Mouse (Mus musculus): ENCODE data around the gene Ctf1.
A peak's percentile ranks its signal among the peaks of the same experiment; 100 is the strongest.

The Ctf1 gene

DNA sequence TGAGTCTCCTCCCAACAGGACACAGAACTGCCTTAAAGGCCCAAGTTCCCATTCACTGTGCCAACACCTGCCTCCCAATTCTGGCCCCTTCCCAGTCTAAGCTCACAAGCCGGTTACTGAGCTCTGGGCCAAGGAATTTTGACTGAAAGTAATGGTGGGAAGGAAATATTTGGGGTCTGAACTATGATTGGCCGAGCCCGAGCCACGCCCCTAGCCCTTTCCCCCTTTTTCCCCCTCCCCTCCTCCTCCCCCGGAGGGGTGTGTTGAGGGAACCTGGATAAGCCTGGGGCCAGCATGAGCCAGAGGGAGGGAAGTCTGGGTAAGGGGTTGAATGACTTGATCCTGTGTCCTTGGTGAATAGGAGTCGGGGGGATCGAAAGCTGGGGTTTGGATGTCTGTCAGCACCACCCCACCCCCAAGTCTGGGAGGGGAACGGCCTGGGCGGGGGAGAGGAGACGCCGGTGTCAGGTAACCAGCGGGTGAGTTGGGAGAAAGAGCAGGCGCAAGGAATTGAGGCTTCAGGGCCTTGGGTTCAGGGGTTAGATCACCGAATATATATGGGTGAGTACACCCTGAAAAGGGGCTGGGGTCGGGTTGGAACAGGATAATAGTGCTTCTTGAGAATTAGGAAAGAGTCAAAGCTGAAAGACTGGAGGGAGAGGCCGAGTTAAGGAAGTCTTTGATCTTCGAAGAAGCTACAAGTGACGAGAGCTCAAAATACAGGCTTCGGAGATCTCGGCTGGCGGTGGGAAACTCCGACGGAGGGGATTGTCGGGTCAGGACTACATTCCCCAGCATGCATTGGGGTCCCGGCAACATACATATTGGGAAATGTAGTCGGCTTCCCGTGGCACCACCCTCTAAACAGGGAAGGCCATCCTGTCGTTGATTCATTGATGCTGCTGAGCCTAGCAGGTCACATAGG is at the start of gene Ctf1:
Gene Ctf1 (plus strand): TSS at position 276 of the 925 bp plus-strand sequence.
- DNase-seq, result peak; percentile 74 to 85

DNA sequence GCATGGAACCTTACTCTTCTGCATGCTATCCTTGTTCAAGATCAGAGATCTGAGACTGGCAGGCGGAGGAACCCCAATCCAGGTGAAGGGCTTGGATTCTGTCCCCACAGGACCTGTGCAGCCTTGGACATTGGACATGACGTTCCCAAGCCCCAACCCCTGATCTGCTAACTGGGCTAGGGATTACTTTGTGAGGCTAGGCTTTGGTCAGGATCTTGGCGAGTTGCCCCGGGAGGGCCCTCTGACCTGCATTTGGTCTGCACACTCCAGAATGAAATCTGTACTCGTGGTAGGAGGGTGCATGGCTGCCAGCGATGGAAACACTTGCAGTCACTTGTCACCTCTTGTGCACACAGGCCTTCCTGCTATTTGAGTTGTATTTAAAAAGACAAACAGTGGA is 49.6 kb upstream of the Ctf1 start:
- DNase-seq, result no peak

DNA sequence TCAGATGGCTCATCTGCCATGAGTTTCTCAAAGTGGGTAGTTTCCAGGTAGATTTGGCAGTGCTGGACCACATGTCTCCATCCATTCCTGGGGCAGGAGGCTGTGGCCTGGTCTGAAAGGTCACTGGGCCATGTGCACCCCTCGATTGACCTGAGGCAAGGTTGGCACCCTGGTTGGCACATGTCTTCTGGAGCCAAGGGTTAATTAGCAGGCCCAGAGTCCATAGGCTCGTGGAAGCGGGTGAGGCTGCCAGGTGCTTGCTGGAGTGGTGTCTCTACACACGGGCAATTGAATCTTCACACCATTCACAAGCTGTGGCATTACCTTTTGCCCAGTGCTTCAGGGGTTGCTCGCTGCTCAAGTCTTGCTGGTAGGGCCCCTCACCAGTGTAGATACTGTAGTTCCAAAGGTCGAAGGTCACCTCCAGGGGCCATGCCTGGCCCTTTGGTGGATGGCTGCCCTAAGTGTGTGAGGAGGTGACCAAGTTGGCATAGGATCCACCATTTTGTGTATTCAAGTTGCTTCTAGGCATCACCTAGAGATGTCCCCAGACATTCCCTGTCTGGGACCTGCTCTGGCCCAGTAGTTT is 46.4 kb upstream of the Ctf1 start:
- DNase-seq, result no peak

DNA sequence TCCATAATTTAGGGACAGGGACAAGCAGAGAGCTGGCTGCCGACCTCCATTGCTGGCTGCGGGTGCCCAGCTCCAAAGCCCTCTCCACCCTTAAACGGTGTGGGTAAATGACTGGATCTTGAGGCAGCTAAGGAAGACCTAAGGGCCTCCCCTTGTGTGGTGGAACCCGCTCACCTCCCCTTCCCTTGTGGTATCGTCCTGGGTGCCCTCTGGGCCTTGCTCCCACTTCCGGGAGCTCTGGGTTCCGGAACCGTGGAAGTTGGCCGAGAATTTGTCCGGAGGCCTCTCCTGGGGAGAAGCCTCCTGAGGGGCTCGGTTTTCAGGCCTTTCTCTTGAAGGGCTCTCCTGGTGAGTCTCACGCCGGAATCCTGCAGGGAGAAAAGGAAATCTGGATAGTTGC is 45.9 kb upstream of the Ctf1 start:
- no peak for DNase-seq

DNA sequence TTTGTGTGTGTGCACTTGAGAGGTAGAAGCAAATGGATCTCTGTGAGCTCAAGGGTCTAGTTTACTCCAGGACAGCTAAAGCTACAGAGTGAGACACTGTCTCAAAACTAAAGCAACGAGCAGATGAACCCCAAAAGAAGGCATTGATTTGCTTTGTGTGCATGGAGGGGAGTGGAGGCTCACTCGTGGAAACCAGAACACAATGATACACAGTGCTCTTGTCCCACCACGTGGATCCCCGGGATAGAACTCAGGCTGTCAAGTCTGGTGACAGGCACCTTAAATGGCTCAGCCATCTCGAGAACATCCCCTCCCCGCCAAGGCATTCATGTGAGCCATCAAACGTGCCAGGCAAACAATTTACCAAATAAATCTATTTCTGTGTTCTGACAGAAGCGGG is 45.4 kb upstream of the Ctf1 start:
- no peak for DNase-seq

DNA sequence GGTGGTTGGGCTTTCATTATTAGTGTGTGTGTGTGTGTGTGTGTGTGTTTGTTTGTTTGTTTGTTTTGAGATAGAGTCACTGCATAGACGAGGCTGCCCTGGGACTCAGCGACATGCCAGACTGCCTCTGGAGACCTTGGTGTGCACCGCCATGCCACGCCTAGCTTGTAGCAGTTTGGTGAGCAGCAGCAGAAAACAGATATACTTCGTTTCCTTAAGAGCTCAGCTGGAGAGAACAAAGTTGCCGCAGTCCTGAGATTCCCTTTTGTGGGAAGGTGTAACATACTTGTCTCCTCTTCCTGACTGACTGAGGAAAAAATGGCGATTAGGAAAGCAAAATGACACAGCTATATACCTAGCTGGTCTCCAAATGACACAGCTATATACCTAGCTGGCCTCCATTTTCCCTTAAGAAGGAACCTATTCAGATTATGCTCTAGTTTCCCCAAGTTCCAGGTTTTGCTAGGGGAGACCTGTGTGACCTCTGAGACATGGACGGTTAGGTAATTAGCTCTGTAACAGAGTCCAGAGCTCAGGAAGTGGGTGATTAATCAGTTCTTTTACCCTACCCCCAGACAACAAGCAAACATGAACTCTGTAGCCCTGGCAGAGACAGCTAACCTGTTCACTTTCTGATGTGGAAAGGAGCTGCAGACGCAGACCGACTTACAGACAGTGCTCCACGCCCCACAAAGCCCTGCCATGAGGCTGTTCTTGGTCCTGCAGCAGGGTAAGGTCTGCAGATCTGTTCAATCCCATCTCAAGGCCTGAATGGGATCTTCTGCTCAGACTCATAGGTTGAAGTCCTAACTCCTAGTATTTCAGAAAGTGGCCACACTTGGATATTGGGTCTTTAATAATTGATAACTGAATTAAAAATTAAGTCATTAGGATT is 40.4 kb upstream of the Ctf1 start:
- no peak for DNase-seq

DNA sequence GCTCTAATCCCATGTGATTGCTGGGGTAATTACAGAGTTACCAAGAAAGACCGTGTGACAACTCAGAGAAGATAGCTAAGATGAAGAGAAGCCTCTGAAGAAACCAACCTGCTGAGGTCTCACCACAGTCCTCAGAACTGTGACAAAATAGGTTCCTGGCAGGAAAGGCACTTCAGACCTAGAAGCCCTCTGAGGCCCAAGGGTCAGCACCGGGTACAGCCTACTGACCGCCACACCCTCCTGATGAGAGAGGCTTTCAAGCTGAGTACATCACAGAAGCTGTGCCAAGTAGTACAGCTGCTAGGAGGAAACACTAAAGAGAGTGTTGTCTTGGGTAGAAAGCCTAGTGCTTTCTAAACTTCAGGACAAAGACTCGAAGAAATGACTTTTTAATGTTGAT is 39.8 kb upstream of the Ctf1 start:
- DNase-seq, result no peak

DNA sequence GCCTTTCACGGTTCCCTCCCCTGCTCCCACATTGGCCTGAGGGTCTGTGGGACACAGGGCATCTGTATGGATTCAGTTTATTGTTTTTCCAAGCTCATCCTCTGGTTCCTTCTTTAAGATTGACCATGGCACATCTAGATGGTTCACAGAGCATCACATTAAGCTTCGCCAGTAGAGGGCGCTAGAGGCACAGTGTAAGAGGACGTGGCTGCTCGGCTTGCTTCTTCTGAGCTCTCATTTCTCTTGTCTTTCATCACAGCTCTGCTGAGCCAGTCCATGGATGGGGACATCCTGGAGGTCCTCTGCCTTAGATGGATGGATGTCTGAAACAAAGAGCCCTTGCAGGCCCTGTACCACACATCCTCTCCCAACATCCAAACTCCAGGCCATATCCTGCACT is 37.6 kb upstream of the Ctf1 start:
- peak; percentile 88 to 93 for DNase-seq

DNA sequence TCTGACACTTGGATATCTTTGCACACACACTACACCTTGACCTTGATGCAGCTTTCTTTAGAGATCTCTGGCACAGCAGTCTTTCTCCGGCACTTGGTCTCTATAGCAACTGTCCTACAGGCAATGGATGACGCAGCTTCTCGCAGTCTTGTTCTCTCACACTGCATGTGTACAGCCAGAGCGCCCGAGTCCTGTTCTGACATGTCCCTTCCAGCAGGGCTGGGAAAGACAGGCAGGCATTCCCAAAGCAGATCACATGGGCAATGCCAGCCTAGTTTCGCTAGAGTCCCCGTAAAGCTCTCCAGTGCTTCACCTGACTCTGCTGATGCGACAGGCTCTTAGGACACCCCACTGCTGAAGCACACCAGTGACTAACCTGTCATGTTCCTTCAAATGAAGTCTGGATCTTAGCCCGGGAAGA is 37.1 kb upstream of the Ctf1 start:
- DNase-seq, result peak in 1 of 2 experiments; percentile 39

DNA sequence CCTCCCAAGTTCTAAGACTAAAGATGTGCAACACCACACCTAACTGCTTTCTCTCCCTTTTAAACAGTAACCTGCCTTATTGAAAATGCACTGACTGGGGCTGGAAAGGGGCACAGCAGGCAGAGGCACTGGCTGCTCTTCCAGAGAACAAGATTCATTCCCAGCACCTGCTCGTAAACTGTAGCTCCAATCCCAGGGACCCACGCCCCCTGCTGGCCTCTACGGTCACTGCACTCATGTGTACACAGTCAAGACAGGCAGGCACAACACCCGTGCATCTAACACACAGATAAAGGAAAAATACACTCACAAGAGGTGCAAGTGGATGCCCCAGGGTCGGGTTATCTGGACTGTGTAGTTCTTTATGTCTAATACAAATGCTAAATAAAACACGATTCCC is 35.5 kb upstream of the Ctf1 start:
- peak; percentile 60 to 76 for DNase-seq

DNA sequence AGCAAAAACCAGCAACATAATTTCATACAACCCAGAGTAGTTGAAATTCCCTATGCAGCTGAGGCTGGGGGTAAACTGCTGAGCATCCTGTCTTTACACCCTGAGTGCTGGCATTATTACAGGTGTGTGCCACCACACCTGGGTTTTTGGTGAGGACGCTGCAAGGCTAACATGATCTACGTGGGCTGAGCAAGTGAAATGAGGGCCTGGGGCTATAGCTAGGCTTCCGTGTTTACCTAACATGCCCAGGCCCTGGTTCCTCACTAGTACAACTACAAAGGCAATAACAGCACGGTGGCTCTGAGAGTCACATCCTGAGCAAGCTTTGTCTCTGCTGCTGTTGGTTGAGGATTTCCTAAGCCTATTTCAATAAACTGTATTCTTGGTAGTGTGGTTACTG is 34.9 kb upstream of the Ctf1 start:
- no peak for DNase-seq

DNA sequence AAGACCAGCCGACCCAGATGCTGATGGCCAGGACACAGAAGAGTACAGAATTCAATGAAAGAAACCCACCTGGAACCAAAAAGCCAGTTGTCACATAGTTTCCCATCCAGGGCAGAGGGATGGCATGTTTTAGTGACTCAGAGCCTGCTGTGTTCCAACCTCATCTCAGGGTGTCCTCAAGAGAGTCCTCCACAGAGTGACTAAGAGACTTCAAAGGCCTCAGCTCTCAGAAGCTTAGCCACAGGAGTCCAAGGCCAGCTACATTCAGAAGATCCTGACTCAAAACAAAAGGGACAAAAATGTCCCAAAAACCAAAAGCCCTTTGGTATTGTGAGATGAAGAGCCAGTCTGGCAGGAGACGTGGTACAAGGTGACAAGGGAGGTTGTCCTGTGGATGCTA is 33.7 kb upstream of the Ctf1 start:
- no peak for DNase-seq

DNA sequence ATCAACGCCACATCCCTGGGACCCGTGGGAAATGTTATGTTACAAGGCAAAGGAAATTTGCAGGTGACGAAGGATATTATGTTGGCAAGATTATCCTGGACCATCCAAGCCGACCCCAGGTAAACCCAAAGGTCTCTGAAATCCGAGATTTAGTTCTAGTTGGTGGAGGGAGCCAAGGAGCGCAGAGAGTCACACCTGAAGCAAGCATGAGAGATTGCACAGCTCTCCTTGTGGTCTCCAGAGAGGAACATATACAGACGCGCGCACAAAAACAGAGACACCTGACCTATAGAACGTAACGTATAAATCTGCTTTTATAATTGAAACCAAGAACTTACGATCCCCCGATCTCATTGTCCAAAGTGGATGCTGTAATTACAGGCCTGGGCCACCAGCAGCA is 32.0 kb upstream of the Ctf1 start:
- DNase-seq, result no peak

DNA sequence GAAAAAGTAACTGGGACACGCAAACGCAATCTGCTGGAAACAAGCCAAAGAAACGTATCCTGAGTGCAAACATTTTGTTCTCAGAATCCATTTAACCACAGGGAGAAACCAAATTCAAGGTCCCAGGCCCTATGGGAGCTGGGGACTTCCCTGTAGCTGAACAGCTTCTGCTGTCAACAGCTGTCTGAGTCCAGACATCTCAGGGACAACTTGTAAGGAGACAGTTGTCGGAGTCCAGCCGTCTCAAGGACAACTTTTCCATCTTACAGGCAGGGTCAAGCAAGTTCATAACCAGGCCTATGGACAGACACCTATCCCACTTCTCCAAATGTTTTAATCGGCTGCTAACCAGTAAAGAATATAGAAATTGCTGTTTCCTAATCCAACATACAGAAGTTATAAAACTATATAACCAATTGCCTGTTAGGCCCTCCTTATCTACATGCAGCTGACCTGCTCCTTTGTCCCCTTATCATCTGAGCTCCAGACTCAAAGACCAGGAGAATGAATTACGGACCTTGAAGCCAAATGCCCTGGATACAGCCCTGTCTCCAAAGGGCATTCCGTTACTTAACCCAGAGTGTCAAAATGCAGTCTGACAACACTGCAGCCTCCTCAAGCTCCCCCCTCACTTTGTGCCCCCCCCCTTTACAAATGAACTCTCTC is 30.5 kb upstream of the Ctf1 start:
- DNase-seq, result no peak

DNA sequence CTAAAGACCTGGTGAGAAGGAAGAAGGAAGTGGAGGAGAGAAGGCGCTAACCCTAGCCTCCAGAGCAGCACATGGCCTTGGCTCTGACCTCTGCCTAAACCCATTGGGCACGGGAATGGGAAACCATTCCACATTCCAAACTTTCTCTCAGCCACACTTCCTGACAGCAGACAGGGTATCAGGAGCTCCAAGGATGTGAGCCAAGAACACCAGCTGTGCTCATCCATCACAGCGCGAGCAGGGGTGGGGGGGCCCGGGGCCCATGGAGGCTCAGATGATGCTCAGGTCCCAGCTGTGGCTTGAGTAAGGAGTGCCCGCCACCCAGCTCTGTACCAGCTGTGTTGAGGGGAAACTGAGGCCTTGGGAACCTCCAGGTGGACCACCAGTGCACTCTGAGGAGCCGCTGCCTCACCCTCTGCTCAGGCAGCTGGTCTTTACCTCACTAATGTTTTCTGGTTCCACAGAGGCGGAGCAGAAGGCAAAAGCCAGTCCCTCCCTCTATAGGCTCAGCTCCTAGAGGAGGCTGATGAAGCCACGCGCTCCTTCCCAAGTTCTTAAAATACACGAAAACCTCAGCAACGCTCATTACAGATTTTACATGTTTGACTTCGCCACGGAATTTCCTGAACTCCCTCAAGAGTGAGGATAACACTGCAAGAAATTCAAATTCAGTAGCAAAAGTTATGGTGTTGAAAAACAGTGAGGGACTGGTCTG is 27.1 kb upstream of the Ctf1 start:
- DNase-seq, result no peak

DNA sequence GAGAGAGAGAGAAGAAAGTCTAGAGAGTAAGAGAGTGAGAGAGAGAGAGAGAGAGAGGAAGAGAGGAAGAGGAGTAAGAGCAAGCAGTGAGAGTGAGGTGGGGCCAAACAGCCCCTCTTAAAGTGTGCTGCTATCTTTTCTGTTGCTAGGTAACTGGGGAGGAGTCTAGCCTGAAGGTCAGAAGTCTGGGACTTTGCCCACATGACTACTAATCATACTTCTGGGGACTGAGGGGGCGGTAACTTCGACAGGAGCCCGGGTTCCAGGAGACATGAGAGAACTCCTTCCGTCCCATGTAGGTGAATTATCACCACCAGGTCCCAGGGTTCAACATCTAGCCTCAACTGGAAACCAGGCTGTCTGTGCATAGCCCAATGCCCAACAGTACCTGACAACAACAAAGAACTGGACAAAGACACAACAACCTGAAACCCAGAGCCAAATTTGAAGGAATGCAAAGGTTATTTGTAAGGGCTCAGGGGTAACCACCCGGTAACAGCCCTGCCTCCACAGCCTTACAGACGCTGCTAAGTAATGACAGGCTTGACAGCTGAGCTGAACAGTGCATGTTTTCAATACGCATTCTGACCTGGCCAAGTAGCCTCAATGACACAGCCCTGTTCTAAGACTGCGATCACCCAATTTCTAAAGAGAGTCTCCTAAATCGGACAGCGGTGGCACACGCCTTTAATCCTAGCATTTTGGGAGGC is 25.6 kb upstream of the Ctf1 start:
- no peak for DNase-seq

DNA sequence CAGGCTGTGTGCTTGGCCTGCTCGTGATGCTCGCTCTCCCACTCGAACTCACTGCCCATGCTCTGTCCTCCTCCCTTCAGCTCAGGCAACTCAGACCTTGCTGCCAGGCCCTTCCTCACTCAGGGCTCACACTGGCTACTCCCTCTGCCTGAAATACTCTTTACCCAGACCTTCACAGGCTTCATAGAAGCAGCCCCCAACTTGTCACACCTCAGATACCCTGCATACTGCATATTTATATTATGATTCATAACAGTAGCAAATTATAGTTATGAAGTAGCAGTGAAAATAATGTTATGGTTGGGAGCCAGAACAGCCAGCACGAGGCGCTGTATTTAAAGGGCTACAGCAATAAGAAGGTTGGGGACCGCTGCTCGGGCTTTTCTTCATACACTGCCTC is 23.6 kb upstream of the Ctf1 start:
- no peak for DNase-seq

DNA sequence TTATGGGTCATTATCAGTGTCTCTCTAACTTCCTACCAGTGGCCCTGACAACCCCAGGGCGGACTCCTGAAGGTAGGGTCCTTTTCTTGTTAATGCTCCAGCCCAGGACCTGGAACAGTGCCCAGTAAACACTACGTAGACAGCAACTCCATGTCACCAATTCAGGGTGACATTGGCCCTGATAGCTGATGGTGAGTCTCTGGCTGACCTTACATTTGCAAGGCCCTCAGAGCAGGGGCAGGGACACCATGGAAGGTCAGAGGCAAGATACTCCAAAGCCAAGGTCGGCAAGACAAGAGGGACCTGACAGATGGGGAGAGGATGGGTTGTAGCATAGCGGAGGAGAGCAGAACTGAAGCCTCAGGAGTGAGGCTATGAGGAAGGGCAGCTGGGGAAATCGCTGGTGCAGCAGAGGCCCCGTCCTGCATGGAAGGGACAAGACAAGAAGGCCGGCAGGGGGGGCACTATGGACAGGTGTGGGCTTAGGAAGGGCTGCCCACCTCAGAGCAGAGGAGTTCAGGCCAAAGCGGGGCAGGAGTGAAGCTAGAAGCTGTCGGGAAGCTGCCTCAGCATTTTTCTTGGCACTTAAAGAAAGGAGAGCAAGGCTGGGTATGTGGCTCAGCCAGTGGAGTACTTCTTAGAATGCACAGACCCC is 22.8 kb upstream of the Ctf1 start:
- peak in 1 of 2 experiments; percentile 30 for DNase-seq

DNA sequence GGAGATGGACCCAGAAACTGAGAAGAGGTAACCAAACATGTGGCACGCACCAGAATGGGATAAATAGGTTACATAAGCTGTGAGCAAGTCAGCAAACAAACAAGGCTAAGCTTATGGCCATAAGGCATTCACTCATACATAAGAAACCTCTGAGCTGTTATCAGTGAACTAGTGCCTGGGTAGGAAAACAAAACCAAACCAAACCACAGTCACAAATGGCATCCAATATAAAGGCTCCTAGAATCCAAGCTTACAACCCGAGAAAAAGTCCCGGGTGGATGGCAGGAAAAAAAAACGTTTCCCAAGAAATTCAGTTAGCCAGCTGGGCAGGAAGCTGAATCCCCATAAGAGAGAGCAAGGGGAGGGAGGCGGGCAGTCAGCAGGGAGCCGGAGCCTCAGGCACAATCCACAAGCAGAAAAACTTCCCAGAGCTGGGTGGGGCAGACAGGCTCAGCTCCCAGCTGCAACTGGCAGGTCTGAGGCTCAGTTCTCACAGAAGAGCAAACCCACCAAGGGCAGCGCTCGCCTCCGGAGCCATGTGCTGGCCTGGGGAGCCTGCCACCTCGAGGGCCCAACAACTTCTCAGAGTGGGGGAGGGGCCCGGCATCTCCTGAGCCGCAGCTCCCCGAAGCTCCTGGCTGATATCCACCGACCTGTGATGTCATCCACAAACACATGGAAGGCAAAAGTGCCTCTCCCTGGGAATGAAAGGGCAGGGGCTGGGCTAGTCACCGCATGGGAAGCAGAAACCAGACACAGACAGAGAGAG is 21.1 kb upstream of the Ctf1 start:
- DNase-seq, result peak; percentile 77 to 85

DNA sequence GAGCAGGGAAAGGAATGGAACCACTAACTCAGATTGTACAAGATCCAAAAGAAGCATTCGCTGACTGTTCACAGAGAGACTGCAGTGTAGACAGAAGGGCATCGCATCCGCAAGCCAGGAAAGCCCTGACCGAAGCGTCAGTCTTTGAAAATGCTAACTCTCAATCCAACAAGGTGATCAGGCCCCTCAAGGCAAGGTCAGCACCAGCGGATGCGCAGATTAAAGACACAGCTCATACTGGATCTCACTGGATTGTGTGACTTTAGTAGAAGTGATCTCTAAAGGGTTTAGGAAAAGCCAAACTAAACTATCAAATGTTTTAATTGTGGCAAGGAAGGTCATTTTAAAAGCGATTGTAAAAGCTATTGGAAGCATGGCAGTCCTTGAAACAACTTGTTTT is 19.2 kb upstream of the Ctf1 start:
- DNase-seq, result no peak
